Mouse (Mus musculus) cerebral cortex, adult 2 months (tissue): ENCODE measurements around the gene Arnt2.

Source experiments
- WGBS: fragments of 180-500 bp; shearing (Covaris S2); methylation state at CpG from one replicate; pipeline ENCODE4 v1.1.7; 2018; 5-methylcytosine and 5-hydroxymethylcytosine counted together

Arnt2 gene

GRCm38 (mm10) chr7:84335766-84336579 lies 74.0 kb downstream of the Arnt2 start:
- 46% methylated on average over 6 of the region's 6 CpGs for WGBS

DNA sequence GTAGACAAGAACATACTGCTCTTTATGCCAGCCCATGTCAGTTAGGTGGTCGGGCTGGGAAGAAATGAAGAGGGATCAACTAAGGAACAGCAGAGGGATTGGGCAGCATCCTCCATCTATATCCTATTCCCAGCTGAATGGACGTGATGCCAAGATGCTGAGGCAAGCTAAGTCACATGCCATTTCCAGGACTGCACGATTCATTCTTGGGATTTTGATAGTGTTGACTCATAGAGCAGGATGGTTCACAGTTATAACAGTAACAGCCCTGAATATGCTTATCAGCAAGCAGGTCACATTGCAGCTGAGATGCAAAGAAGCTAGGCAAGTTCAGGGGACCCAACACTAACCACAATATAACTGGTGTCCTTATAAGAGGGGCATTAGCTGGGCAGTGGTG lies 76.0 kb downstream of the Arnt2 start:
- 48% methylated on average over 3 of the region's 3 CpGs for WGBS

DNA sequence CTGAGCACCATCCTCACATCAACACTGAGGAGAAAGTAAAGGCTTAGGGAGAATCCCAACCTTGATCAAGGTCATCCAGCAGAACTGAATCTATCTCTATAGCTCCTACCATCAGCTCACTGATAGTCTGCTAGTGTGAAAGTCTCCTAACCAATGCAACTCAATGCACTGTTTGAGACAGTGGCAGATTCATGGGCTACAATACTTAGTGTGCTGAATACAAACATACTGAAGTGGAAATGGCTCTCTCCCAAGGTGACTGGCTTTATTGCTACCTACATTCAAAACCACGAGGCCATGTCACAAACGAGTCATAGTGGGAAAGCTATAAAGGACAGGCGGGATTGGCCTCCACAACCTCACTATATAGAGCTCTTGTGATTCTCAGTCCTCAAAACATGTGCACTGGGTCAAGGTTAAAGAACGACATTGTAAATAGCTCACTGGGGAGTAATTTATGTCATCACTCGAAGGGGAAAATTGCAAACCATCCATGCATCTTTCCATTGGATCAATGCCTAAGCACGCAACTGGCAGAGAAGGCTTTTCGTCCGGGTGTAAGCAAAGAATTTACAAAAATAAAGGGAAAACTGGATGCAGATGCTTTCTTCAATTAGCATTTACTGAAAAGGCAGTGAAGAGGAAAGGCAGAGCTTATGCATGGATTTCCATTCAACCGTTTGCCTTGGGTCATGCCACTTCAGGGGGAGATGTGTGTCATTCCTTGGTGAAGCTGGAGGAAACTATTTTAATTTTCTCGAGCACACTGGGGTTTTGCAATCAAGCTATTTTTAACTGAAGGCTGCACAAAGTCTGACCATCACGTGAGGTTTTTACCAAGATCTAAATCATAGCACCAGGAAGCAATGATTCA lies 77.4 kb downstream of the Arnt2 start:
- WGBS: 47% methylated on average over 11 of the region's 11 CpGs

GRCm38 (mm10) chr7:84329174-84329583 lies 80.8 kb downstream of the Arnt2 start:
- WGBS: 59% methylated on average over 1 of the region's 1 CpGs

DNA sequence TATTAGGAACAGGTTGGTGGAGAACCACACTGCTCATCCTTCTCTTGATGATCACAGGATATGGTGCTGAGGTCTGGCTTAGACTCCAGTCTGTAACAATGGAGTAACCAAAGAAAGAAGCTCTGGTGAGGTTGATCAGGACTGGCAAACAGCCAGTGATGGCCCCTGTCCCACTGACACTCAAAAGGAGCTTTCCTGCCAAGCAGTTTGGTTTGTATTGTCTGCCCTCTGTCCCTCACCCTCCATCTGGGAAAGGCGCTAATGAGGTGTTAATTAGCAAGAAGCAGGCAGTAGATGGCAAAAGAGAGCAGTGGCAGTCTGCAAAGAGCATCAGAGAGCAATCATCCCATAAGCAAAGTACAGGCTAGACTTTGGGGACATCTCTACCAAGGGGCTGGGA lies 81.2 kb downstream of the Arnt2 start:
- WGBS: 50% methylated on average over 1 of the region's 1 CpGs

DNA sequence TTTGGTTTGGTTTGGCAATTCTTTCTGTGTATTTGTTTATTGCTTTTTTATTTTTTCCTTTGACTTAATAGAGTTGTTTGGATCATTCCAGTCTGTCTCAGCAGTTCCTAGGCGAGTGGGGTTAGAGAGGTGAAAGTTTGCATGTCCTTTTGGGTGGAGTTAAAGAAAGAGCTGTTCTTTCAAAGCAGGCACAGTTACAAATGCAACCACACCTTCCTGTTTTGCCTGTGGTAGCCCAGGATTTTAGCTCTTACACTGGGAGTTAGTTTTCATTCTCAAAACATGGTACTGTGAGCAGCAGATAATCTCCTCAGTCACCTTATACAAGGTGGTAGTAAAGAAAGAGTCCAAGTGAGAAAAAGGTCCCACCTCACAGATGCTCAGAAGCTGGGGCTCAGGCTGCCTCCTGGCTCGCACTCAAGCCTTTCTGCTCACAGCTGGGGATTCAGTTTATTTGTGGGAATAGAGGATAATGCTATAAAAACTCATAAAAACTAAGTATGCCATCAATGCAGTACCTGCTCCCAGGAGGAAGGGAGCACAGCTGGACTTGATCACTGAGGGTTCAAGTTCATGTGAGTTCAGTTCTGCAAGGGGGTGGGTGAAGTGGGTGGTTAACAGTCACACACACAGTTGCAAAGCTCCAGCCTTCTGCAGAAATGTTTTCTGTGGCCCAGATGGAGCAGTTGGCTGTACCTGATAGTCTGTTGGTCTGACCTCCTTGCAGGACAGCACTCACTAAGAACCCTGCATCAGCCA lies 84.2 kb downstream of the Arnt2 start:
- 69% methylated on average over 2 of the region's 2 CpGs for WGBS

GRCm38 (mm10) chr7:84321542-84321941 lies 88.4 kb downstream of the Arnt2 start:
- WGBS: 81% methylated on average over 1 of the region's 1 CpGs

DNA sequence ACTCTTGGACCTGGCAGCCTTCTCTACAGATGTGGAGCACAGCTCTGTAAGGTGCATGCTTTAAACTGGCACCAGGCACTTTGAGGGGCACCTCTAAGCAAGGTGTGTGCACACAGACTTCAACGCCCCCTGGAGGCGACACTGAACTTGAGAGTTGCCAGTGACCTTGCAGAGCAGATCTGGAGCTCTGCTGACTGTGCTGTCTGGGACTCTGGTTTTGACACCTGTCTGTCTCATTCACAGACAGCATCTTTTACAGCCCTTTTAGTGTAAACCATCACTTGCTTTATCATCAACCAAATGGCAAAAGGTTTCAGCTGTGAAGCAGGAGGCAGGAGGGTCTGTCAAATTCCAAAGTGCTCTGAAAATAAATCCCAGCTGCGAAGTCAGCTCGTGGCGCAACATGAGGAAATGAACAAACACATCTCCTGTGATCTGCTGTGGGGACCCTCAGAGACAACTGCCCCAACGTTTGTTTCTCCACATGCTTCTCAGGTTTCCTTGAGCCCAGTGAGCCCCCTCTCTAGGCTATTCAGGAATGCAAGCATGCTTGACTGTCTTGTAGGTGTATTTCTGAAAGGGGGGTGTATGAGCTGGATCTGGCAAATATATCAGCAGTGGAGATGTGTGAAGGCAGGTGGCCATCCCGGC lies 94.5 kb downstream of the Arnt2 start:
- WGBS: 64% methylated on average over 7 of the region's 7 CpGs

- WGBS: 97% methylated on average over 2 of the region's 2 CpGs
Observed at GRCm38 (mm10) chr7:84314742-84315141, 95.2 kb downstream of the Arnt2 start.

DNA sequence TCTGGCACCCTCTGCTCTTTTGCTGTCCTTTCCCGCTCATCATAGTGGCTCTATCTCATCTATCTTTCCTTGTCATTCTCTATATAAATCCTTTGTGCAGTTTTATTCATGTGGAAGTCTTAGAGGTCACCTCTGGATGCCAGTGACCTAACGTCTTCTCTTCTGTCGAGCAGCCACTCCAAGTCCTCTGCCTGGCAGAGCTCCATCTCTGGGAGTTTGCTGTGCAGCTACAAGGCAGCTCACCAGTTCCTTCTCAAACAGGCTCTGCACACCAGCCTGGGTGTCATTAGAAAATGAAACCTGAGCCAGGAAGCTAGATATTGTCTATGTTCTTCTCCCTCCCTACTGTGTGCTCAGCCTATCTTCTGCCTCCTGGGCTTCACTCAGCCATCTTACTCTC lies 98.4 kb downstream of the Arnt2 start:
- WGBS: 65% methylated on average over 3 of the region's 3 CpGs

- WGBS: 61% methylated on average over 4 of the region's 4 CpGs
Observed at GRCm38 (mm10) chr7:84310909-84311311, 99.1 kb downstream of the Arnt2 start.

DNA sequence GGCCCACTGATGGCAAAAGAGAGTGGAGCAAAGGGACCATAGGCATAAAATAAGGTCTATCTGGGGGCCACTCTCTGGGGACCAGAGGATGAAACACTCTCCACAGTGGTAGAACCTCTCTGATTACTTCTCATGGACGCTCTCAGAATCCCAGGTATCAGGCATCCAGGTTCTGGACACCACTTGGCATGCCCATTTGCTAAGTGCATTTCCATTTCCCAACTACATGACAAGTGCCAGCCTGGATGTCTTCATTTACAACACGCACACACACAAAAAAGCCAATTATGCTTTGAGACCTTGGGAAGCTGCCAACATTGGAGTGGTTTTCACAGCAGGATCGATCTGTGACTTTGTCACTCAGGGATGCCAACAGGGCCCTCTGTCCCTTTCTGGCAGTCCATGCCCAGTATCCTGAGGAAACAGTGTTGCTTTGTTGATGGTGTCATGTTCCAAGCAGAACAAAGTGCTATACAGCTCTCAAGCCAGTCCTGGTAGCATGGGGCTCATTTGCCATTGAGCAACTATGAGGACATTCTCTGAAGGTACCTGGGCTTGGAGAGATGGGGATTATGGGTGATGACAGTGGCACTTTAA lies 102.5 kb downstream of the Arnt2 start:
- 59% methylated on average over 3 of the region's 3 CpGs for WGBS

DNA sequence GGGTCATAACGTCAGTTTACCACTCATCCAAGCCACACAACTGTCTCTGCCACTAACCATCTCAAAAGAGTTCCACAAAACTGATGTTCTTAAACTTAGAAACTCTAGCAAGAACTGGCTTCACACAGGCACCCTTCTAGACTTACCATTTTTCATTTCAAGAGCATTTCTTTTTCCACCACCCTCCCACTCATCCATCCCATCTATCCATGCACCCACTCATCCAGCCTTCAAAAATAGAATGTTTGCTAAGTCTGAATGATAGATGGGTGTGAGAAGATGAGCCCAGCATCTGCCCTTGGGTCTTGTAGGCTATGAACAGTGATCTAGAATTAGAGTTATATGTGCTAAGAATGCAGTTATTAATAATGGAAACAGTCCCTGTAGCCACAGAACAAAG lies 109.7 kb downstream of the Arnt2 start:
- 48% methylated on average over 1 of the region's 1 CpGs for WGBS

DNA sequence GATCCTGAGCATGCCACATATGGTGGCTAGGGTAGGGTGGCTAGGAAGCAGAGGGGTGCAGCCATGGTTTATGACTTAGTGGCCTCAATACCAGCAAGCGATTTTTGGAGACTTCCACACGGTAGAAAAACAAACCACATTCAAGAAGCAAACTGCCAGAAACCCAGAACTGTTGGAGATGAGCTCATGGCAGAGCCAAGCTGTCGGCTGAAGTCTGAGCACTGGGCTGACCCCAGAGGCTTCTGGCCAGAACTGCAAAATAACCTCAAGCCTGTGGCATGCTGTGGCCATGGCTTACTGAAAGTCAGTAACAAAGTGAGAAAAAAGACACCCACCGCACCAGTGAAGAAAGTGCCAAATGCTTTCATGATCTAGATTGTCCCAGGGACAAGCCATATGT lies 110.4 kb downstream of the Arnt2 start:
- WGBS: 57% methylated on average over 4 of the region's 4 CpGs

DNA sequence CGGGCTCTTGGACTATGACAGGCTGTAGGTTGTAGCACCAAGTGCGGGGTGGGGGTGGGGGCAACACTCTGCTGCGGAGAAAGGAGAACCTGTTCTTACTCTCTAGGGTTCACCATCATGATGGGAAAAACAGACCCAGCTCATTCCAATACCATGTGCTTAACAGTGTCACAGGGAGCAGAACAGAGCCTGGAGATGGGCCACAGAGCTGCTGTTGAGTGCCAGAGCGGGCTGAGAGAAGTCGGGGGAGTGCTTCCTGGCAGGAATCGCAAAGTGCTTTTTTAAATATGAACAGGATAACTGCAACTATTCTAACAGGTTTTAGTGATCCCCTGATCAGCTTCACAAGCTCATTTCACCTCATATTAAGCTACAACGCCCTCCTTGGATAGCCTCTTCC lies 116.9 kb downstream of the Arnt2 start:
- 60% methylated on average over 7 of the region's 7 CpGs for WGBS

- 47% methylated on average over 2 of the region's 2 CpGs for WGBS
Observed at GRCm38 (mm10) chr7:84287226-84287587, 122.8 kb downstream of the Arnt2 start.

DNA sequence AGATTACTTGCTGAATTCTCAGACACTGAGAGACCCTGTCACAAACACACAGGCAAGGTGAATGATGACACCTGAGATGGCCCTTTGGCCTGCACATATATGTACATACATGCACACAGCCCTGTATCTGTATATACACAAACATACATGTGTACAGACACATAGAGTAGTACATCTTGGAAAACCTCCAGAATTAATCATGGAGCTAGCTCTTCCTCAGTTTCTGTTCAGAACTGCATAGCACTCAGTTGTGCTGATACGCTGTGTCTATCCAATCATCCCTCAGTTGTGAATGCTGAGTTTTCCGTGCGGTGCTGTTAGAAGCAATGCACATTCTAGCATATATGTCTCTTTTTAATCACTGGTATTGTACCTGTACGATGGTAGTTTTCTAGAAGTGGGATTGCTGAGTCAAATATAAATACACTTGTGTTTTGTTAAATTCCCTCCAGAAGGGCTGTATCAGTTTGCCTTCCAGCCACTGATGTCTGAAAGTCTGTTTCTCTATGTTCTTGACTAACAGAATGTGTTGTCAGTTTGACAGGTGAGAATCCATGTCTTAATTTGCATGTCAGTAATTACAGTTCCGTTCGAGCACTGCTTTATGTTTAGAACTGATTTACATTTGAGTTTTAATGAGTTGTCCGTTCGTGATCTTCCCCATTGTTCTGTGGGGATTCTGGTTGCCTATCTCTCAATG lies 123.3 kb downstream of the Arnt2 start:
- 64% methylated on average over 8 of the region's 8 CpGs for WGBS

DNA sequence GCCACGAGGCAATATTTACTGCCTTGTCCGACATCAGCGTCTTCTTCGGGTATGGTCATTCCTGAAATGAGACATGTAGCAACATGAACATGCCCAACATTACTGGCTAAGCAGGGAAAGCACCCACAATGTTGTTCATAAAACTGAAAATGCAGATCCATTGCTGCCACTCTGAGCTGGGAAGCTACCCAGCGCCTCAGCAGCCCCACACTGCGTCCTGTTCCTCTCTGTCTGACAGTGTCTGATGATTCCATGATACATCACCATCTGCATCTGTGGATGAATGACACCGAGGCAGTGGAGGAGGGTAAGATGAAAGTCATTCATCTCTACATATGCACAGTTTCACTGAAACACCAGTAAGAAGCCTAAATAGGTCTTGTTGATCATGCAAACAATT lies 124.2 kb downstream of the Arnt2 start:
- 63% methylated on average over 7 of the region's 7 CpGs for WGBS

GRCm38 (mm10) chr7:84284974-84285373 lies 125.0 kb downstream of the Arnt2 start:
- 35% methylated on average over 3 of the region's 3 CpGs for WGBS

- WGBS: 50% methylated on average over 4 of the region's 4 CpGs
Observed at GRCm38 (mm10) chr7:84282231-84282630, 127.7 kb downstream of the Arnt2 start.

DNA sequence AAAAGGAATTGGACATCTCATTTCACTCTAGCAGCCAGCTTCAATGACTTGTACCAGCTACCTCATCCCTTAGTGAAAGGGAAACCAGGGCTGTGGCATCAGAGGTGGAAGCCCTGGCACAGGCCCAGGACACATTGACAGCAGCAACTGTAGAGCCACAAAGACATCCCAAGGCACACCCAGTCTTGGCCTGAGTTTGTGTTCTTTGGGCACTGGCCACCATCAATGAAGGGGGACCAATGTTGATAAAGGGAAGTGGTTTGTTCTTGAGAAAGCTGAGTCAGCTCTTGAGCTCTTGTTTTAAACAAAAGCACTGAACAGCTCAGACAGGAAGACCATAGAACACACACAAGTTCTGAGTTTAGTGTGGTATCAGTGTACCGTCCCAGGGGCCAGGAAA lies 130.7 kb downstream of the Arnt2 start:
- 58% methylated on average over 1 of the region's 1 CpGs for WGBS
